Mouse (Mus musculus): ENCODE measurements at regions not wholly inside any gene's neighbourhood (a gene's known extent, or its start where the extent isn't known, plus 50 kb on each side); places are given as distances from the start of the nearest gene placed in this dataset.

DNA sequence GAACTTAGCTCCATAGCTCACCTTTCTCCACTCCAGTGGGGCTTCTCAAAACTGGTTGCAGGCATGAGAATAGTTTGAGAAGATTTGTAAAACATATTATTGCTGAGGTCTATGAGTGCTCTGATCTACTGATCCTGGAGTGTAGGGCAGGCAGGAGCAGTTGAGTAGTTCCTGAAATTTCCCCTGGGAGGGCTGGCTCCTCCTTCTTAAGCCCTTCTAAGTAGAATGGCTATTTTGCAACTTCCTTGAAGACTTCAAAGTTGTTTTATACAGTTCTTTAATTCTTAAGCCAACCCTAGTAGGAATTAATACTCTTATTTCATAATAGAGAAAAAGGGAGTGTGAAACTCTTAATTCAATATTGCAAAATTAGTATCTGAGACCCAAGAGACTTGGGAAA, 133.3 kb downstream of the Ptger3 start:
- no peak for DNase-seq

DNA sequence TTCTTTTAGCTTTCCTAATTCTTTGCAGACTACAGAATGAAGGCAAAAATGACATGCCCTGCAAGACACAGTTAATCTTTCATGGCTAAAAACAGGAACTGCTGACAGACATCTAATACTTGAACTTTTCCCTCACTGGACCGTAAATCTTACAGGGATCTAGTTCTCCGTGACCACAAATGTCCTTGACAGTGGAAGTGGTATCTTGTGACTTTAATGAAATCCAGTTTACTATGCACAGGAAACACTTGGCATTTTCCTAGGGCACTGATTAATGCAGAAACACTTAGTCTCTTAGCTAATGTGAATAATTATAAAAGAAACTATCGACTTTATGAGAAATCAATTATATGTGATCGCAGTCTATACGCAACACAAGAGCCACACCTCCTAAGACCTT, 131.8 kb downstream of the Ptger3 start:
- DNase-seq, result no peak

DNA sequence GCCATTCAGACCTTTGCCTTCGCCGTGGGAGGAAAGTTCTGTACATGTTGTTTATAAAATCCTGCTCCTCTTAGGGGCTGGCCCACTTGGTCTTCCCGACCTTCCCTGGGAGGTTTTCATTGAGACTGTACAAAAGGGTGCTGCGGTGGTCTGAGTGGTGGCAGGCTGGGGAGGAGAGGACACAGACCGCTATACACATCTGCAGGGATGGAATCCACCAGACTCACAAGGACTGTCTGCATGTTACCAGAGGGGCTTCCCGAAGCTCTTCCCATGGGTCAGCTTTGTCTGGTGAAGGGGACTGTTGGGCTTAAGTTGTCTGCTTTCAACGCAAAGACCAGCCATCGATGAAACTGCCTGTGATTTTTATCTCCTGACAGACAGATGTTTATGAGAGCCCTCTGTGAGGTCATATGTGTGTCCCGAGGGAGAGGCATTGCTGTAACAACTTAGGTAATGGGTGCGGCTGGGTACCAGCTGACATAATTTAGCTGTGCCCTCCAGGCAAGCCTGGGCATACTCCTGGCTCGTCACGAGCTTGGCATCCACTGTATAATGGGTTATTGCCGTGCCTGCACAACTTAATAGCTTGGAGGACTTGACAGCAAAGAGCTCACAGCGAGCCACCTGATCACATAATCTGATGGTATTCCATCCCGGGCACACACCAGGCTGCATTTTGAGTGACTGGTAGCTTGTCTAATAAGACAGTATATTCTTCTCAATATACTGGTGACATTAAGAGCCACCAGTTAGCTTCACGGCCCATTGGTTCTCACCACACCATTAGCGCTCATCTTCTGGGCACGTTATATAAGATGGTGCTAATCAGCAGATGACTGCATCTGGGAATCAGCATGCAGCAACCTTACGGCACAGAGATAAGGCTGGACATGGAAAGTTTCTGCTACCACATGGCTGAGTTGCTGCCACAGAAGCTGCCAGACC, 128.7 kb downstream of the Ptger3 start:
- DNase-seq, result no peak

Data from spleen, adult 18-20 months (tissue).